Mouse (Mus musculus) neural tube, embryonic 10.5 days (tissue): ENCODE measurements around the gene Il22ra1.

ENCODE experiments used
- DNase-seq: peaks from one replicate; pipeline ENCODE4 v3.0.0-alpha.2; 2017; ENCODE audit warnings: low spot score; ENCODE audit errors: extremely low spot score

Gene Il22ra1

DNA sequence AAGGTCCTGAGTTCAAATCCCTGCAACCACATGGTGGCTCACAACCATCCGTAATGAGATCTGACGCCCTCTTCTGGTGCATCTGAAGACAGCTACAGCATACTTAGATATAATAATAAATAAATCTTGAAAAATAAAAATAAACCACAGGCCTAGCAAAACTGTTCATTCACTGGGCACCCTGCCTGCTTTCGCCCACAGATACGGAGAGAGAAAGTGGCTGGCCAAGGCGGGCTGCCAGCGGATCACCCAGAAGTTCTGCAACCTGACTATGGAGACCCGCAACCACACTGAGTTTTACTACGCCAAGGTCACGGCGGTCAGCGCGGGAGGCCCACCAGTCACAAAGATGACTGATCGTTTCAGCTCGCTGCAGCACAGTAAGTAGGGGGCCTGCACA, 5.9 kb downstream of the Il22ra1 start:
- no peak for DNase-seq

DNA sequence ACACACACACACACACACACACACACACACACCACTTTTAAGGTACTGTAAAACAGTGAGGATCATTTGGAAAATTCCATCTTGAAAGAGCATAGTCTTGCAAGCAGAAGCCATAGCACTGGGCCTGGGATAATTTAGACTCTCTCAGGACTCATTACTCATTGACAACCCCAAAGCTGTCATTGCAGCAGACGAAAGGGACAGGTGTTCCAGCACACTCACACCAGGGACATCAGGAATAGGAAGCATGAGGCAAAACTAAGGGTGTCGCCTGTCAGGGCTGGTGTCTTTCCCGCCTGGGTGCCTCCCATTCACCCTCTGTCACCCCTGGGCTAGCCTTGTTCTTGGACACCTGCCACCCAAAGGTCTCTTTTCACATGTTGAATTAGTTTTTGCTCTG, 8.9 kb downstream of the Il22ra1 start:
- DNase-seq, result no peak

DNA sequence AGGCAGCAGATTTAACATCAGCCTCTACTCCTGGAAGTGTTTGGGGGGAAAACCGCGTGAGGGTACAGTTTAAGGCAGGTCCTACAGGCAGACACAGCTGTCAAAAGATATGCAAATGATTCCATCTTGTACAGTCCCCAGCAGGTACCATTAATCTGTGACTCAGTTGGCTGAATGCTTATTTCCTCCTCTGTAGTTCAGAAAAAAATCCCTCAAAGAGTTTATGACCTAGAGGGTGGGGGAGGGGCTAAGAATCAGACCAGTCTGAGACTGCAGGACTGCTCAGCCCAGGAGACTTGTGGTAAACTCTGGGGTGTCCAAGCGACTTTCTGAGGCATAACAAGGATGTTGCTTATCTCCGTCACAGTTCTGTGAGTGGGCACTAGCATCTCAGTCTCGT, 10.3 kb downstream of the Il22ra1 start:
- DNase-seq, result no peak

DNA sequence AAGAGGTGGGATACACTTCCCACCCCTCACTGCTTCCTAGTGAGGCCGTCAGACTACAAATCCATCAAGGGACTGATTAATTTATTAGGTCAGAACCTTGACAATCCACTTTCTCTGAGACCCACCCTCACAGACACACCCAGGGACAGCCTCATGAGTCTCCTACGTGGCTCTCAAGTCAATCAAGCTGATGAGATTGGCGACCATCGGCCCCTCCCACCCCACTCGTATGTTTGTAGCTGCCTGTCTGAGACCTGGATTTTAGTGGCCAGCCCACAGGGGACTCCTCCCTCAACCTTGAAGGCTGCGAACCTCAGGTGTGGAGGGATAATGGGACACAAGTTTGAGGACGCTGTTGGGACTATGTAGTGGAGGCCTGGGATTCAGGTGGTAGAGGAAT, 11.2 kb downstream of the Il22ra1 start:
- no peak for DNase-seq

DNA sequence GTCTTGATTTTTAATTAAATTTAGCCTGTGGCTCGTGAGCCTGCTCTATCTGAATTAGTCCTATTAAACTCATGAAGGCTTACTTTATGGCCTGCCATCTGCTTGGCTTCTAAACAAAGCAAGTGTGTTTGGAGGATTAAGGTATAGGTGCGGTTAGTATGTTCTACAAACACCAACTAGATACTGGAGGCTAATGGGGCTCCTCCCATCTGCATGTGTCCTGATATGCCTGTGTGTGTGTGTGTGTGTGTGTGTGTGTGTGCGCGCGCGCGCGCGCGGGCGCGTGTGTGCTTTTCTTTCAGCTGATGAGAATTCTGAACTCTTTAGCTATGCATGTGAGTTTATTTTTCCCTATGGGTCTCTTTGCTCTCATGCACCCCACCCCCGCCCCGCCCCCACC, 11.7 kb downstream of the Il22ra1 start:
- no peak for DNase-seq

DNA sequence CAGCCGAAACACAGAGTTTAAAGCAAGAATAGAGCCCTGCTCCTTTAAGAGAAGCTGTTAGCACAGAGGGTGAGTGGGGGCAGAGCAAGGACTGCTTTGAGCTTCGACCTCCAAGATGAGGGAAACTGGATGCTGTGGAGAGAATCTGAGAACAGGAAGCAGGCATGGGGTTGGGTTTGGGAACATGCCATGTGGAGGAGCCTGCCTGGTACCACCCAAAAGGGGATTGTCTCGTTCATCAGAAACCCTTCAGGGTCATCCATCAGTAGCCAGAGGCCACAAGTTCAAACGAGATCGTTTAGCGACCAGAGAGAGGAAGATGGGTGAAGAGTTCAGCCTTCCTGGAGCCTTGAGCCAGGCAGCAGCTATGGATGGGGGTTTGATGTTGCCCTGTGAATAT, 15.5 kb downstream of the Il22ra1 start:
- DNase-seq, result no peak

DNA sequence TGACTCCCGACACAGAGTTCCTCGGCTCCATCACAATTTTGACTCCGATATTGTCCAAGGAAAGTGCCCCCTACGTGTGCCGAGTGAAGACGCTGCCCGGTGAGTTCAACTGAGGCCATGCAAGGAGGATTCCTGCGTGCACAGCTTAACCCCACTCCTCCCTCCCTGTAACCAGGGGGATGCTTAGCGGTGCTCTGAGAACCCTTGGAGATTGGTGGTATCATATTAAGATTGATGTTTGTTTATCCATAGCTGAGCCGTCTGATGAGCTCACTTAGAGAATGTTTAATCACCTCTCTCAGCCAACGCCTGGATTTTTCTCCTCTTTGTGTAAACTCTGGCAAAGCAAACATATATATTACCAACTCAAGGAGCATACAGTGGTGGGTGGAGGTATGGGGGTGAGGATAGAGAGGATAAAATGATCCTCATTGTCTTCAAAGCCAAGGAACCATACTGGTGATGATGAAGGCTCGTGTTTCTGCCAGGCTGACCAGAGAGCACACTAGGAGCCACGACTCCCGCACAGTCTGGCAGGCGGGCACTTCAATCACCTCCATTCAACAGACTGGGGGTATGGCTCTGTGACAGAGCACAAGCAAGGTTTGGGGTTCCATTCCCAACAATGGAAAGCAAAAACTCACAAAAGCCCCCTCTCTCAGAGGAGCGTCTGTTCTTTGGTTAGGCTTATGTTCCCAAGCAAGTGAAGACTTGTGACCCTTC, 16.9 kb downstream of the Il22ra1 start:
- no peak for DNase-seq

DNA sequence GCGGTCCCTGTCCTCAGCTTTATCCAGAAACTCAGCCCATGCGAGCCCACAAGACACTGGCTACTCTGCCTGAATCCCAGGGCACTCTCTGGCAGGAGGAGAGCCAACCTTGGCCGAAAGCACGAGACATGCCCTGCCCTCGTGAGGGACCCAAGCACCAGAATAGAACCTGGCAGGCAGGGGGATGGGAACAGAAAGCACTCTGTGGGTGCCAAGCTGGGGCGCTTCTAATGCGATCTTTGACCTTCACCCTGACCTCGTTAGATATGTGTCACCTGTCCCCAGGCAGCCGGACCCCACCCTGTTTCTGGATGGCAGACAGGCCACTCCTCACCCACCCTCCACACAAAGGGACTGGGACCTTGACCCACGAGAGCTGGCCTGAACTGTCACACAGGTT, 17.6 kb downstream of the Il22ra1 start:
- DNase-seq, result no peak

DNA sequence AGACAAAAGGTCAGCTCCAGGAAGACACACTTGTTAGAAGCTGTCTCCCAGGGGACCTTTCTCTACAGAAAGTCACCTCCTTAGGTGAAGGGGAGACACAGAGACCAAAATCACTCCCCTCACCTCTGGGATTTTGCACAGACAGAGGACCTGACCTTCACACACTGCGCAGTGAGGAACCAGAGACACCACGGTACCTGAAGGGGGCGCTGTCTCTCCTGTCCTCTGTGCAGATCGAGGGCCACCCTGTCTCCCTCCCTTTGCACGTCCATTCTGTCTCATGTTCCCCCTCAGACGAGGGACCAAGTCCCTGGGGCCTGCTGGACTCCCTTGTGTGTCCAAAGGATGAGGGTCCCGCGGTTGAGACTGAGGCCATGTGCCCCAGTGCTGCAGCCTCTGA, 22.9 kb downstream of the Il22ra1 start:
- no peak for DNase-seq

DNA sequence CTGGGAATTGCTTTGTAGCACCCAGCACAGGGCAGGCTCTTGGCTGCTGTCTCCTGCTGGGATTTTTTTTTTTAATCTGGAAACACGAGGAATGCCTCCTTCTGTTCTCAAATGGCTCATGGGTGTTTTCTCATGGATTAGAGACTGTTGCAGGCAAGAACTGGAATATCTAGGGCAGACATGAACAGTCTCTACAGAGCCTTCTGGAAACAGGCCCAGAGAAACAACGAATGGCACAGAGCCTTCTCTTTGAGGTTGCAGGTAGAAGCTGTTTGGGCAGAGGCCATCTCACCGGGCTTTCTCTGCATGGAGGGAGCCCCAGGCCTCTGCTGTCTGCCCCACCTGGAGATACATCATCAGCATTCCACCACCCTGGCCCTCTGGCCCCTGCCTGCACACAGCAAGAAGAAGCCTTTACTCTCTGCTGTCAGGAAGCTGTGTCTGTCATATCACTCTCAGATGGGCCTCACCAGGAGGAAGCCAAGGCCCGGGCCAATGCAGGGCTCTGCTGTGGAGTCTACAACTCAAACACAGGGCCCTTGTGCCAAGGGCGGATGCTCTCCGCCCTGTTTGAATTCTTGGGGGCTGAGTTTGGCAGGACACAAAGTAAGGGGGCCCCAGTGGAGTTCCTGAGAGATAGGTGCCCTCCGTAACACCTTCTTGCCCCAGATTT, 24.3 kb downstream of the Il22ra1 start:
- no peak for DNase-seq

DNA sequence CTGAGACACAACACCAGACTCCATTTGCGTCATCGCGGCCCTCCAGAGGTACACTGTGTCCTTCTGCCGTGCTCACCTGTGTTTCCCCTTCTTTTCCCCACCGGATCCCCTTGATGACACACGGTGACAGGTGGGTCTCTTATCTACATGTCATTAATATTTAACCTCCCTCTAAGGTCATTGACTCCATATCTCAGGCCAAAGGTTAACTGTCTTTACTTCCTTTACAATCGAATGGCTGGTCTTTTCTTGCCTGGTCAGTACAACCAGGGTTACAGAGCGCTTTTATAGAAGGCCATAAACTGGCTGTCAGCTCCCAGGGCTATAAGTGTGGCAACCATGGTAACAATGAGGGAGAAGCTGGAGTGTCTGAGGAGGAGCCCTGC, 24.8 kb downstream of the Il22ra1 start:
- no peak for DNase-seq

DNA sequence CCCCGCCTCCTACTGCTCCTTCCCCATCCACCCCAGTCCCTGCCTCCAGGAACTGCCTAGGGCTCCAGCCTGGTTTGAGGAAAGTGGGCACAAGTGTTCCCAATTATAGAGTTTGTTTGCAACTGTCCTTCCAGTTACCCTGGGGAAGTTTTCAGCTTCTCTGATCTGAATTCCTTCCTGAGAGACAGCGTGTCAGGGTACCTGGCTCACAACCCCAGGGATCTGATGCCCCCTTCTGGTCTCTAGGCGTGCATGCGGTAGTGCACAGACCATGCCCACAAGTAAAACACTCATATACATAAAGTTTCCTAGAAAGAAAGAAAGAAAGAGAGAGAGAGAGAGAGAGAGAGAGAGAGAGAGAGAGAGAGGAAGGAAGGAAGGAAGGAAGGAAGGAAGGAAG, 30.4 kb downstream of the Il22ra1 start:
- DNase-seq, result no peak

DNA sequence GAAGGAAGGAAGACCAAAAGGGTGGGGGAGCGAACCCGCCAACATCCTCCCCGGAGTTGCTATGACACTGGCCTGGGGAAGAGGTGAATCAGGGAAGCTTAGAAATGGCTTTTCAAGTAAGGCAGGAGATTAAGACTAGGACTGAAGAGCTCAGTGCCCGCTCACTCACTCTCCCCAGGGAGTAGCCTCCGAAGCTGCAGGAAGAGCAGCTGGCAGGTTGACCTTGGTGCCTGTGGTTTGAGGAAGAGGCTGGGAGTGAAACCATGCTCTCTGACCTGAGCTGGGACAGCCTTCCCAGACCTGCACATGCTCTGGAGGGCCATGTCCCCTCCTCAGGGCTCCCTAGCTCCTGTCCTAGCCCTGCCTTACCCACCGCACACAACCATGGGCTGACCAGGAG, 30.9 kb downstream of the Il22ra1 start:
- DNase-seq, result no peak

DNA sequence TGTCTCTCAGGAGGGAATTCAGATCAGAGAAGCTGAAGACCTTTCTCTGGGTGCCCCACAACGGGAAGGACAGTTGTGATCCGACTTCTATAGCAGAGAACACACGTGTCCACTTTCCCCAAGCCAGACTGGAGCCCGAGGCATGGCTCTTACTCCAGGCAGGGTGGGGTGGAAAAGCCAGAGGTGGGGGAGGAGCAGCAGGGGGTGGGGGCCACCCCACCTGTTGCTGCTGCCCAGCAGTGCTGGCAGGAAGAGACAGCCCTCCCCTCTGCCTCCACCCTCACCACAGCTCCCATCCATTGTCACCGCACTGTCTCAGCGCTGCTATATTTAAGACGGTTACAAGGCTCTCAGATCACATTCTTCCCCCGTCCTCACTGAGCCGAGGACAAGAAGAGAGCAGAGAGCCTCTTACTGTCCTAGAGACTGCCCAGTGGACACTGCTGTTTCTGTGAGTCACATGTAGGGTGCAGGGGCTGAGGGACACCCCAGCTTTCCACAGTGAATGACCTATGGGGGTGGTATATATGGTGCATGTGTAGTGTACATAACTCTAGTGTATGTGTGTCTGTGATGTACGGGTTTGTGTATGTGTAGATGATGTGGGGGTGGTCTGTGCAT, 31.5 kb downstream of the Il22ra1 start, which contains the start of gene Myom3:
Myom3 (plus strand) TSS at position 360 of the 621 bp plus-strand sequence.
- no peak for DNase-seq

DNA sequence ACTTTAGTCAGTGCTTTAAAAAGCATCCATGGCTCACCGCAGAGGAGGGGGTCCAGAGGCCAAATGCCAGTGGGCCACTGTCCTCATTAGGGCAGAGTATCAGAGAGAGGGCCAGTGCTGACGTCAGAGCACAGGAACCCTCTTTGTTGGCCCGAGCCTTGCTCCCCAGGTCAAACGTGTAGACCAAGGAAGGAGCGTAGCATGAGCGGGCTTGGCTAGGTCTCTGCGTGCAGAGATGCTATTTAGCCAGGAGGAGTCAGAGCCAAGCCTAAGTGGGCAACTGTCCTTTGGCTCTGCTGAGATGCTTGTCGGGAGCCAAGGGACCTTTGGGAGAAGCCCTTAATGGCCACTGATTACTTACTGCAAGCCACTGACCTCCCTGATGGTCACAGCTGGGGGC, 33.1 kb downstream of the Il22ra1 start:
- DNase-seq, result no peak

DNA sequence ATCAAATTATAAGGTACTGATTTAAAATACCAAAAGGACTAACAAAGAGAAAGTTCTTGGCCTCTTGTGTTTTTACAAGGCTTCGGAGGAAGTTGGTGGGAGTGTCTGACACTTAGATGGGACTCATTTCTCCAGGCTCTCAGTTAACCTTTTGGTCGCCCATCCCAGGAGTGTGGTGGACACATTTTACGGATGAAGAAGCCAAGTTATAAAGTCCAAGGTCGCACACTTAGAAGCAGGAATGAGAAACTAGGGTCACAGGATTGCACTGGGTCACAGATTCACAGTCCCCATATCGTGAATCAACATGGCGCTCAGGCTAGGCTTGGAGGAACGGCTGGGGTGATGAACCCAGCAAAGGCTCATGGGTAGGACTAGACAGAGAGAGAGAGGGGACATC, 33.6 kb downstream of the Il22ra1 start:
- DNase-seq, result no peak

DNA sequence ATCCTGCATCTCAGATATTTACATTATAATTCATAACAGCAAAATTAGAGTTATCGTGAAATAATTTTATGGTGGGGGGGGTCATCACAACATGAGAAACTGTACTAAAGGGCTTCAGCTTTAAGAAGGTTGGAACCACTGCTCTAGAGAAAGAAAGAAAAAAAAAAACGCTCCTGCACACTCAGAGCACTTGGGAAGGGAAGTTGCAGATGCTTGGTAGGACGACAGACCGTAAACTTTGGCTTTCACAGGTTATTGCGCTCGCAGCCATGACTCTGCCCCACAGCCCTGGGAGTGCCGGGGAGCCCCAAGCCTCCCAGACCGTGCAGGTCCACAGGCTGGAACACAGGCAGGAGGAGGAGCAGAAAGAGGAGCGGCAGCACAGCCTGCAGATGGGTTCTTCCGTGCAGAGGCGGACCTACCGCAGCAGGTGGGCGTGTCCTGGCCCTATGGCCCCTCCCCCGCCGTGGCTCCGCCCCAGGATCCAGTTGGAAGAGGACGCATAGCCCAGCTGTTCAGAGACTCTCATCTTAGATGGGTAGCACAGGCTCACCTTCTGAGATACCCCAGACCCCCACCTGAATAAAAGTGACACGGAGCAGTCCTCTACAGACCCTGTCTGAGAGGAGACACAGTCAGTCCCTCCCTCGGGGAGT, 34.4 kb downstream of the Il22ra1 start:
- peak; percentile 73 for DNase-seq

DNA sequence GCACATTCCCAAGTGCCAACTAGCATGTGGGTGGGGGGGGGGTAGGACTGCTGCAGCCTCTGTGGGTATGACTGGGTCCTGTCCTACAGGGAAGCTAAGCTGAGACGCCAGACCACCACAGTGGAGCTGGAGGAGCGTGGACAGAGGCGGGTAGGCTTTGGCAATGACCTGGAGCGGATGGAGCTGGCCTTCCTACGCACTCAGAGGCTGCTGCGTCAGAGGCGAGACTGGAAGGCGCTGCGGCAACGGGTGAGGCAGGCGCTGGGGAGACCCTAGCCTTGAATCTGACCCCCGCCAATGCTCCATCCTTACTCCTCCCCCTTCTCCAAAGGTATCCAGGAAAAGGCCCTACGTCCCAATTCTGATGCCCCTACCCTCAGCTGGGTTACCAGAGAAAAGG, 36.7 kb downstream of the Il22ra1 start:
- DNase-seq, result no peak

DNA sequence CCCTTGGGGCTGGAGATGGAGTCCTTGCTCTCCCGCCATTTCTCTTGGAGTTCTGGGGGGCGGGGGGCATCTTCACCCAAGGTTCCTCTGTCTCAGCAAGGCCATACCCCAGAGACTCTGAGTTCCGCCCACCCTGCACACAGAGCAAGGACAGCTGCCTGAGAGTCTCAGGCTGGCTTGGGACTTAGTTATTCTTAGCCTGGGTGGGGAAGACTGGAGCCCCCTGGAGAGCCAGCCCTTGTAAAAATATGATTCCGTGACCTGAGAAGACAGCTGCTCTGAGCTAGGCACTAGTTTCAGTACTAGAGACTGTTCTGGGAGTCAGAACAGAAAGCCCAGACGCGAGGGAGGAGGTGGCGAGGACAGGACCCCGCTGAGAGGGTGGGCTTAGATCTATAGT, 37.7 kb downstream of the Il22ra1 start:
- no peak for DNase-seq

DNA sequence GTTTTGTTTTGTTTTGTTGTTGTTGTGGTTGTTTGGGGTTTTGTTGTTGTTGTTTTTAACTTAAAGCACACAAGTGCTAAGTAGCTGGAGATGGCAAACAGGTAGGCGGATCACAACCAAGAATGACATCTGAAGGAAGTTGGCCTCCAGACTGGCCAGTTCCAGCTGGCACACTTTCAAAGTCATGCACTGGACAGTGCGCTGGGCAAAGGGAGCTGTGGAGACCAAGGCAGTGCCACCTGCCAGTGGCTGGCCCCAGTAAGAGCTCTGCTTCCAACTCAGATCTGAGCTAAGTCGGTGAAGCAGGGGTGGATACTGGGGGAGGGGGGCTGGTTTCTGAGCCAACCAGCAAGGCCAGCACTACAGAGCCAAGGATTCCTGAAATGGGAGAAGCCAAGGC, 39.0 kb downstream of the Il22ra1 start:
- no peak for DNase-seq

DNA sequence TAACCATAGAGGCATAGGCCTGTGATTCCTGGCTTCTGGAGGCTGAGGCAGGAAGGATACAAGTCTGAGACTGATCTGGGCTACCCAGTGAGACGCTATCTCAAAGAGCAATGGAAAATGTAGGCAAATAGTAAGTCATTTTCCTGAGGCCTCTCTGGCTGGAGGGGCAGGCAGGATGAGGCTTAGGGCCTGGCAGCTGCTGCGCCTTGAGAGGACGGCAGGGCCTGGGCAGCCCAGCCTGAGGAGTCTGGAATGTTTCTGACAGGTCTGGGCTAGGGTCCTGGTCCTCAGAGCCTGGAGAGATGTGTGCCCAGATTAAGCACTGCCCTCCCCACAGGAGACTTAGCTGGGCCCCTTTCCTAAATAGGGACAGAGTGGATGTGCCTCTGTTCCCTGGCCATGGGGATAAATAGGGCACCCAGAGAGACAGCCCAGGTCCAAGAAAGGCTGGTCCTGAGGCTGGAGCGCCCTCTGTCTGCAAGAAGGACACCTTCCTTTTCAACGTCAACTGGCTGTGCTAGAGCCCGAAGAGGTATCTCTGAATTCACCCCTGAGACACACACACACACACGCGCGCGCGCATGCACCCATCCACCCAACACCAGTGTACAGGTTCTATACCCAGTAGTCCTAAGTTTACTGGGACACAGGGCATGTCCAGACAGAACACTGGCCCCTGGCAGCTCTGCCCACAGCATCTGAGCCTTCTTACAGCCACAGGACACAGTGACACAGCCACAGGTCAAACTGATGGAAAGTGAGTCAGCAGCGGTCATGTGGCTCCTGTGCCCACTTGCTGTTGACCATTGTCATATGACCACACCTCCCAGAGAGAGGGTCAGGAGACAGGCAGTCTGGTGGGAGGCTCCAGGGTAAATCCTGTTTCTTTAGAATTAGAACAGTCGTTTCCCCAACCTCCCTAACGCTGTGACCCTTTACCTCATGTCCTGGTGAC, 40.9 kb downstream of the Il22ra1 start:
- no peak for DNase-seq
